Mouse (Mus musculus) right cerebral cortex, adult 2 months (tissue): ENCODE measurements around the gene Akap9.
"Not testable (repeated sequence)": the region's sequence is repeated elsewhere in the genome, so short reads cannot be mapped to it uniquely, and the experiment has no call there.

Experiments
- DNase-seq, 2 experiments: peaks; one replicate each; pipeline ENCODE4 v3.0.0; 2021 to 2022; ENCODE audit warnings: low spot score in 2 of 2

Gene Akap9

GRCm38 (mm10) chr5:4039351-4039750 is 111.5 kb downstream of the Akap9 start:
- DNase-seq = no peak

DNA sequence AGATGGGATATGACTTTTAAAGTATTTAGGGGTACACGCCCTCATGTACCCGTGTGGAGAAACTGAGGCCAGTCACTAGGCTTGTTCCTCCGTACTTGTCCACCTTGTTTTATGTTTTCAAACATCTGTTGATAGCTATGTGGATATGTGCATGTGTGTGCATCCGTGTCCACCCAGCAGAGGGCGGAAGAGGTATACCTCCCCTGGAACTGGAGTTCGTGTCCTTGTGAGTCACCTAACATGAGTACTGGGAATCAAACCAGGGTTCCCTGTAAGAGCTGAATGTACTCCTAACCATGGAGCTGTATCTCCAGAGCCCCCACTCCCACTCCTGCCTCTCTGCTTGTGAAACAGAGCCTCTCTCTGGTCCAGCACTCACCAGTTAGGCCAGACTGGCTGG is 112.5 kb downstream of the Akap9 start:
- DNase-seq = no peak

GRCm38 (mm10) chr5:4040922-4041321 is 113.1 kb downstream of the Akap9 start:
- no peak for DNase-seq

DNA sequence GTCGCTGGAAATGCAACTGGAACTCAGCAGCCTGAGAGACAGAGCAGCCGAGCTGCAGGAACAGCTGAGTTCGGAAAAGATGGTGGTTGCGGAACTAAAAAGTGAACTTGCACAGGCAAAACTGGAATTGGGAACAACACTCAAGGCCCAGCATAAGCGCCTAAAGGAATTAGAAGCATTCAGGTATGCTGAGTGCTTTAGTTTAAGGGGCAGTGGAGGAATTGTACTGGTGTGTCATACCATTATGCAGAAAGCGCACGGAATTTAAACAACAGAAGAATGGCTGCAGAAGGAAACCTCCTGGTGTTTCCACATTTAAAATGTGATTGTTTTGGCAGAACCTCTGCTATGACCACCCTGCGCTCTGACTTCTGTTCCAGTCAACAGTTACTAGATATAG is 132.5 kb downstream of the Akap9 start:
- no peak for DNase-seq

DNA sequence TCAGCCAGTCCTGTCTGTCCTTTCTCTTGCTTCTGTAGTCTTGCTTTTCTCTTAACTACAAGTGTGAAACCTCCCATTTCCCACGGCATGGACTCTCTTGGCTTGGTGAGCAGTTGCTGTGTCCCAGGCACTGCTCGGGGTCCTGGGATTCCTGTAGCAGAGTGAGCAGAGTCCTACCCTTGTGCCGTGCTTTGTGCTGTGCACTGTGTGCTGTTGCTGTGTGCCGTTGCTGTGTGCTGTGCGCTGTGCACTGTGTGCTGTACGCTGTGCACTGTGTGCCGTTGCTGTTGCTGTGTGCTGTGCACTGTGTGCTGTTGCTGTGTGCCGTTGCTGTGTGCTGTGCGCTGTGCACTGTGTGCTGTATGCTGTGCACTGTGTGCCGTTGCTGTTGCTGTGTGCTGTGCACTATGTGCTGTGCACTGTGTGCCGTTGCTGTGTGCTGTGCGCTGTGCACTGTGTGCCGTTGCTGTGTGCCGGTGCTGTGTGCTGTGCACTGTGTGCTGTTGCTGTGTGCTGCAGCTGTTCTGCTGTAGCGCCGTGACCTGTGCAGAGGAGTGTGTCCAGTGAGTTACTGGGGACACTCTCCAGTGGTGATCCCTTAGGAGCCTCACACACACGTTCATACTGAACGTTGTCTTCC is 138.7 kb downstream of the Akap9 start:
- no peak for DNase-seq

DNA sequence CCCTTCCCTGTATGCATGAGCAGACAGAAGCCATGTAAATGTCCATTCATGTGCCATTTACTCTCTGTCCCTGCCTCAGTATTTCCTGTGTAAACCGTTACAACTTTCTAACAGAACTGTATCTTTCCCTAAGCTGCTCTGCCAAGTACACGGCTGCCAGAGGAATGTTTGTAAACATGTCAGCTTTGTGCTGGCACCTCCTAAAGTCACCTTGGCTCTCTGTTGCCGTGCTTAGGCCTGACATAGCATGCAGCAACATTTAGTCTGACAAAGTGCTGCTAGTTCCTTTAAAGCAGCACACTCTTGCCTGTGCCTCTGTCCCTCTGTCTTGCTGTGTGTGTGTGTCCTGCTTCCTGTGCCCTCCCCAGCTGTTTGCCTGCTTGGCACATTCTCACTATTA is 139.3 kb downstream of the Akap9 start:
- DNase-seq = no peak

GRCm38 (mm10) chr5:4079086-4079485 is 151.2 kb downstream of the Akap9 start:
- DNase-seq = no peak

- DNase-seq = no peak
These were observed 153.0 kb downstream of the Akap9 start for GRCm38 (mm10) chr5:4080861-4081260.

GRCm38 (mm10) chr5:4081513-4081912 is 153.7 kb downstream of the Akap9 start:
- DNase-seq = no peak

DNA sequence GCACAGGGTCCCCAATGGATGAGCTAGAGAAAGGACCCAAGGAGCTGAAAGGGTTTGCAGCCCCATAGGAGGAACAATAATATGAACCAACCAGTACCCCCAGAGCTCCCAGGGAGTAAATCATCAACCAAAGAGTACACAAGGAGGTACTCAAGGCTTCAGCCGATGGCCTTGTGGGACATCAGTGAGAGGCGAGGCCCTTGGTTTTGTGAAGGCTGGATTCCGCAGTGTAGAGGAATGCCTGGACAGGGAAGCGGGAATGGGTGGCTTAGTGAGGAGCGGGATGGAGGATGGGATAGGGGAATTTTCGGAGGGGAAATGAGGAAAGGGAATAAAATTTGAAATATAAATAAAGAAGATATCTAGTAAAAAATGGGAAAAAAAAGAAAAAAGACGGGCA is 157.1 kb downstream of the Akap9 start:
- DNase-seq = no peak

DNA sequence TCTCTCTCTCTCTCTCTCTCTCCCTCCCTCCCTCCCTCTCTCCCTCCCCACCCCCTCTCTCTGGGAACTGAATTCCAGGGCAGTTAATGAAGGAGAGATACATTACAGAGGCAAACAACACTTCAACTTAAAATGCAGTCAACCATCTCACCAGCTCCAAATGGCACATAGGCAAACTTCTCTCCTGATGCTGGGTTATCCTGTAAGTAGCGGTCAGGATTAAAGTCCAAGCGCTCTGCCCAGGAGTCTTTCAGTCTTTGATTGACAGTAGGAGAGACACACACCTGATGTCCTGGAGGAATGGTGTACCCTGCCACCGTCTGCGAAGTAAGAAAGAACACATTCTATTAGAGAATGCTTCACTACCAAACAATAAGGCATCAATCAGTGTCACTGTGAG is 158.5 kb downstream of the Akap9 start:
- no peak for DNase-seq

- no peak for DNase-seq
These were observed 160.3 kb downstream of the Akap9 start for GRCm38 (mm10) chr5:4088190-4088589.

- DNase-seq = no peak
These were observed 166.6 kb downstream of the Akap9 start for GRCm38 (mm10) chr5:4094471-4094870.

DNA sequence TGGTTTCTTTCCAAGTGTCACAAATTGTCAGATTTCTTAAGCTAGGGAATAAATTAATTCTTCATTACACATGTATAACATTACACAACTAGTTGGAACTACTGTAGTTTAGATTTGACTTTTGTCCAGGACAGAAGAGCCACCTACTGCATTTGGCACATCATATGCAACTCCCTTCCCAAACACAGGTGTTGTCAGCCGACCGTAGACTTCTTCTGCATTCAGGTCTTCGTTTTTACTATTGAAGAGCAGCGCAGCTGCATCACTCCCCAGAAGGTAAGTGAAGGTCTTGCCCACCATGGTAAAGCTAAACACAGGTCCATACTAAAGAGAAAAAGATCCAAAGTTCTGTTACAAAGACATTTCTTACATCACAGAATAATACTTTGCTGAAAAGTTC is 173.2 kb downstream of the Akap9 start:
- no peak for DNase-seq

DNA sequence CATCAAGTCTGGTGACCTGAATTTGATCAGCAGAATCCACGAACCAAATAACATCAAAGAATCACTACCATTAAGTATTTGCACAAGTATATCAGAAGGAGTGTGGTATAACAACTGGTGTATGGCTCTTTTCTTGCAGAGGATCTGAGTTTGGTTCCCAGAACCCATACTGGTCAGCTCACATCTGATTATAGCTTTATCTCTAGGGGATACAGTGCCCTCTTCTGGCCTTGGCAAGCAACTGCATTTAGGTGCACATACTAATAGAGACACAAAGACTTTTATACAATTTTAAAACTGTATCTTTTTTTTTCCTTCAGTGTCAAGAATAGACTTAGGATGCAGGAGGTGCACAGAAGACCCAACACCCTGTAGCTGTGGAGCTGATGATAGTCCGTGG is 173.9 kb downstream of the Akap9 start:
- no peak for DNase-seq

DNA sequence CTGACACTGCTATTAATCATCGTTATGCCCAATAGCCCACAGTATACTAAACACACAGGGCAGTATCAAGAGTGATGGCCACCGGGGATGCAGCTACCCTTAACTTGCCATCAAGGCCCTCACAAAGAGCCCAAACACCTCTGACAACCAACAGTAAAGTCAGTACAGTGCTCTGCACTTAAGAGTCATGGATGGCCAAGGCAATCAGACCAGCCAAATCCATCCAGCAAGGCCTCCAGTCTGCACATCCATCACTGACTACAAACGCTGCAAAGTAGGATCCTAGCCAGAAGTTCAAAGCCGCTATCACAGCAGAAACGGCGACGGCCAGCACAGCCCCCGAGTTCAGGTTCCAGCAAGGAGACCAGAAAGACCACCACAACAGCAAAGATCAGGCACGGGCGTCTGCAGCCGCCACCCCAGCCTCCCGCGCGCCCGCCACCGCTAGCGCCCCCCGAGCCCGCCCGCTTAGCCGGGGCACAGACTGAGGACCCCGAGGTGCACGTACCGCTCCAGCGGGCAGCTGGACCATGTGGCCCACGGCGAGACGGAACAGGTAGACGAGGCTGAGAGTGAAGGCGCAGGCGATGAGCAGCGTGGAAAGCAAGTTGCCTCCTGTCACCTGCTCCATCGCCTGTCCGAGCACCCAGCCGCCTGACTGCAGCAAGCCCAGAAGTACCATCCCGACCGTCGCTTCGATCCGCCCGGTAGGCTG is 175.9 kb downstream of the Akap9 start:
- DNase-seq = peak; percentile 21 to 43

DNA sequence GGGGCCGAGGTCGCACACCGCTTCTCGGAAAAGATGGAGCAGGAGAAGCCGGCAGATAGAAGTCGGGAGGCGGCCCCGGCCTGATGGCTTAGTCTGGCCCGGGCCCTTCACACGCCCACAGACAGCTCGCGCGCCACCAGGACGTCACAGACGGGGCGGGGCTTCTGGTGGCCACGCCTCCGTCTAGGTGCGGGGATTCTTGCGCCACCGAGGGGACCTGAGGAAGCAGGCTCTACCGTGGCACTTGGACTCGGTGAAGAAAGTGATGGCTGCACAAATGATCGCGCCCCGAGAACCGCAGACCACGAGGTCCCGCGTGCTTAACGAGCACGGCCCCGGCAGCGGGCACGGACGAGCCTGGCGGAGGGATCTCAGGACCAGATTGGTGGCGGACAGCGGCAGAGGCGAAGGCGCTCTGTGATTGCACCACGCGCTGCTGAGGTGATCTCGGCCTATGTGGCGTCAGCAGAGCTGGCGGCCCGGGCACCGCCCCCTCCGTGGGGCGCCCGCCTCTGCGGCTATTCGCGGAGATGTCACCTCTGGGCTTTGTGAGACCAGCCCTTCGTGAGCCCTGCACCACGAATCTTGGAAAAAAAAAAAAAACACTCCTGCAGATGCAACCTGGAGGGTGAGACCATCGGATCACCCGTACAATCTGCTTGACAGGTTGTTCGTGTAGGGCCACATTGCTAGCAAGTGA is 176.6 kb downstream of the Akap9 start, which contains the start of gene Cyp51:
TSS of gene Cyp51 (minus strand) at position 406 of the 700 bp plus-strand sequence.
- peak; percentile 89 to 92 for DNase-seq

- no peak for DNase-seq
These were observed 177.9 kb downstream of the Akap9 start for GRCm38 (mm10) chr5:4105651-4106186.

DNA sequence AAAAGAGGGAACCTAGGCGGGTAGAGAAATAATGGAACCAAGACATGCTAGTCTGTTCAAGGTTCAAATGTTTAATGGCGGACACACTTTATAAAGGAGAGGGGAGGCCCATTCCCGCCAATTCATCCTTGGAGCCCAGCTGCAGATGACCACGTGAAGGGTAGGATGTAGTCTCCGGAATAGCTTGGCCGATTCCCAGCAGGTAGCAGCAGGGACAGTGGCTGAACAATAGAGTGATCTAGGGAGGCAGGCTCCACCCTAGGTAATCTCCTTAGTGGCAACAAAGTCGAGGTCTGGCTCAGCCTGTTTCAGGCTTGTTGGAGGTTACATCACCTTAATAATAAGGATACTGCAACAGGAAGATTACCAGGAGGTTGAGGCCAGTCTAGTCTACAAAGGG is 179.2 kb downstream of the Akap9 start:
- DNase-seq = not testable (repeated sequence)

DNA sequence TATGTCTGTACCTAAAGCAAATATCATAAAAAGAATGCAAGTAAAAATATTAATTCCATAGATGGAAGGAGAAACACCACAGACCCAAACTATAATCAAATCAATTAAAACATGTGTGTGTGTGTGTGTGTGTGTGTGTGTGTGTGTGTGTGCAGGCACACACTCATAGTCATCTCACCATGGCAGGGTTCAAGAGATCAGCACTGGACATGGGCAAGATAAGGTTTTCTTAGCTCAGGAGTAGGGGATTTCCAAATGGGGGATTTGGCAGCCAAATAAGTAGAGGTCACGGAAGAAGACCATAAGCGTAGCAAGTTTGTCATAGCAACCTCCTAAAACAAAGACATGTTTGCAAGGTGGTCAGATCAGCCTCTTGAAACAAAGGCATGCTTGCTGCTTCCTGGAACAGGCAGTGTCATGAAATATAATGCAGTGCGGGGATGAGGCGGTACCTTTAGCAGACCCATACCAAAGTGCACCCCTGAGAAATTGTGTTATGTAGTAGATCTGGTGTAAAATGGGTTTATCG is 184.8 kb downstream of the Akap9 start:
- no peak for DNase-seq
